Mouse (Mus musculus): ENCODE results near the gene Dip2a.

Dip2a gene

GRCm38 (mm10) chr10:76239401-76239800 is 105.7 kb downstream of the Dip2a start:
- no peak for DNase-seq

- peak; percentile 90 for DNase-seq
Observed at GRCm38 (mm10) chr10:76237341-76238225, 107.5 kb downstream of the Dip2a start, which contains the start of gene Prmt2. TSS of gene Prmt2 (minus strand) at chr10:76237865.

- no peak for DNase-seq
Observed at GRCm38 (mm10) chr10:76229627-76230026, 115.5 kb downstream of the Dip2a start.

GRCm38 (mm10) chr10:76225944-76226343 is 119.1 kb downstream of the Dip2a start:
- DNase-seq, result no peak

- DNase-seq, result no peak
Observed at GRCm38 (mm10) chr10:76218240-76218639, 126.9 kb downstream of the Dip2a start.

GRCm38 (mm10) chr10:76217056-76217455 is 128.0 kb downstream of the Dip2a start:
- DNase-seq, result no peak

GRCm38 (mm10) chr10:76214161-76214560 is 130.9 kb downstream of the Dip2a start:
- no peak for DNase-seq

- no peak for DNase-seq
Observed at GRCm38 (mm10) chr10:76212121-76212520, 133.0 kb downstream of the Dip2a start.

- no peak for DNase-seq
Observed at GRCm38 (mm10) chr10:76210806-76211205, 134.3 kb downstream of the Dip2a start.

Data from layer of hippocampus, adult 9-11 months (tissue).